Mouse (Mus musculus) erythroid progenitor cell, adult 5-6 weeks (primary cell): Measurements from ENCODE around the gene Nsun3. TPM values are rescaled to one million over a fixed set of nuclear protein-coding genes. Genes with fewer than 3 reads are reported as not detected.
"Not testable (repeated sequence)": the region's sequence is repeated elsewhere in the genome, so short reads cannot be mapped to it uniquely, and the experiment has no call there.

Experiments used
- ATAC-seq: replicated peaks from 2 replicates; pipeline ENCODE4 v1.8.0; 2016; ENCODE audit warnings: moderate number of reproducible peaks, mild to moderate bottlenecking, moderate TSS enrichment, inconsistent platforms; ENCODE audit not compliant: poor library complexity, low FRiP score, severe bottlenecking
- total RNA-seq, 2 experiments: library from RNA; stranded (forward) in 1 of 2; stranded (reverse) in 1 of 2; fragments of 150-400 nt in 1 of 2; fragments of 186-747, 209-891 nt in 1 of 2; gene quantifications; 2 replicates each; pipeline versions ENCODE4 v1.2.3 to v1.2.4; 2015 to 2017; ENCODE audit warnings: low replicate concordance in 2 of 2

The Nsun3 gene
- total RNA-seq, 2 experiments from 2014 or later, result 7.9 to 9.6 TPM

GRCm38 (mm10) chr16:62755307-62755706, 31.3 kb downstream of the Nsun3 start:
- ATAC-seq, result no peak

GRCm38 (mm10) chr16:62753597-62753996, 33.0 kb downstream of the Nsun3 start:
- no peak for ATAC-seq

- no peak for ATAC-seq
Measured at GRCm38 (mm10) chr16:62753079-62753478, 33.5 kb downstream of the Nsun3 start.

- ATAC-seq, result no peak
Measured at GRCm38 (mm10) chr16:62745875-62746274, 40.7 kb downstream of the Nsun3 start.

DNA sequence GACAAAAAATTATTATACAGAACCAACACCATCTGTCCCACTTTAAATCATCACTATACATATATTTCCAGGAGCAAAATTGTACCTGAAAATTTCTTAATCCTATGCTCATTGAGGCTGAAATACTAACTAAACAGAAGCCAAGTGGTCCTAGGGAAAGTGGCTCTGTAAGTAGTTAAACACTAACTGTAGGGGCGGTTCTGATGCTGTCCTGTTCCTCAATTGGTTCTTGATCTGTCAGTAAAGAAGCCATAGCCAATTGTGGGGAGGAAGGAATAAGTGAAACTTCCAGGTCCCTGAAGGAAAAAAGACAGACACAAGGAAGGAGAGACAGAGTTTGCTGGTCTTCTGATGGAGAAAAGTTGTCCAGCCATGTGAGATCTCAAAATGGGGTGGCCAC, 52.3 kb downstream of the Nsun3 start:
- ATAC-seq, result no peak

DNA sequence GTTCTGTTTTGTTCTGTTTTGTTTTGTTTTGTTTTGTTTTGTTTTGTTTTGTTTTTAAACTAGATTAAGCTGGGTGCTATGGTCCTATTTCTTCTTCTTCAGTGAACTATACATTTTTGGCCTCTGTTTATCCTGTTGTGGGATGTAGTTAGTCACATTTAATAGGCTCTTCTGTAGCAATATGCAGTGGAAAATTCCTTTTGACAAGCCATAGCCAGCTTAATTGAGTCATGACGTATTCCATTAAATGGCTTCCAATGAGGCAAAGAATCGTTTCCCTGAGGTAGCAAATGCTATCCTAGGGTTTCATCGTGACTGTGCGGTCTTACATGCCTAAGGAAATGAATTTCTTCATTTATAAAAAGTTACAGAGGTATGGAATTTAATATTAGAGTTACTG, 56.3 kb downstream of the Nsun3 start:
- ATAC-seq, result no peak

DNA sequence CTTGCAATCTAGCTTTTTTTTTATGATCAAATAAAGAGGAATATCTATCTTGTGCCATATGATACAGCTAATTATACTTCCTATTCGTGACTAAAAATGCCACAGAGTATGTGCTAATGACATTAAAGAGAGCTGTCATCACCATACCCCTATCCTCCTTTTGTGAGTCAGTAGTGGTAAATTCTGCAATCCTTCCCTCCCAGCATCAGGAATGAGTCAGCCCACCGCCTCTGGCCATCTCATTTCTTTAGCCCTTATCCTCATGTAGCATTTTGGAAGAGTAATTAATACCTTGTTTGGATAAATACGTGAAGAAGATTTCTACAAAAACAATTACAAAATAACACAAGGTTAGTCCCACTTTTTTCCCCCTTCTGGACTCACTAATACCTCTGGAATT, 56.8 kb downstream of the Nsun3 start:
- ATAC-seq, result no peak

DNA sequence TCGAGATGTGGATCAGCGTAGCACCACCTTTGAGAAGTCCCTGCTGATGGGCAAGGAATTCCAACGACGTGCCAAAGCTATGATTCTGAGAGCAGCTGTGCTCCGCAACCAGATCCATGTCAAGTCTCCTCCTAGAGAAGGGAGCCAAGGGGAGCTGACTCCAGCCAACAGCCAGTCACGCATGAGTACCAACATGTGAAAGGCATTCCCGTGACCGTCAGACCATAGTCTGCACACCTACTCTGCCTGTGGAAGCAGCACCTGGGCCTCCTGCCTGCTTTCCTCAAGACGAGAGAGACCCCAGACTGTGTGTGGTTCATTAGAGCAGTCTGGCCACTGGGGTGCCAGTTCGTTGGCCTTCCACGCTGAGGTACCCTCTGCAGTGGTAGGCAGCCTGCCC, 68.4 kb downstream of the Nsun3 start:
- not testable (repeated sequence) for ATAC-seq

- ATAC-seq, result no peak
Measured at GRCm38 (mm10) chr16:62690436-62690835, 96.2 kb downstream of the Nsun3 start.

- ATAC-seq, result no peak
Measured at GRCm38 (mm10) chr16:62686073-62686472, 100.5 kb downstream of the Nsun3 start.

DNA sequence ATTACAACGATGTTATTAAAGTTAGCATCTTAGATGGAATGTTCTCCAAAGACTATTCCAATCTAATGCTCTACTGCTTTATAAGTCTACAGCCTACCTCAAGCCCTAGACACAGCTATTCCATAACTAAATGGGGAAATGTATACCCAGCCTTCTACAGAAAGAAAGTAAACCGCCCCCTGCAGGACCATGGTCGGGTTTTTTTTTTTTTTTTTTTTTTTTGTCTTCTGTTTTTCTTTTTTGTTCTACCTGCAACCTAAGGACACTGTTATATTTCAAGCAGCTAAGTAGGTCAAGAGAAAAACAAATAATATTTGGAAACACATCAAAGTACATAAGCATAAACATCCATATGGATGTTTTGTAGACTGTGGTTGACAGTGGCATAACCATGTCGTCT, 101.1 kb downstream of the Nsun3 start:
- ATAC-seq, result no peak

Other genes with a start within 250 kb of the Nsun3 start
- gene Stx19, start 27.9 kb upstream of the Nsun3 start, total RNA-seq (2015; ENCODE audit: low replicate concordance), result not detected in 2 replicates
- gene Stx19, start 27.9 kb upstream of the Nsun3 start, total RNA-seq (2017; ENCODE audit: low replicate concordance), result not detected in 2 replicates
- 0.72 and 3.8 TPM in 2 replicates for gene Arl13b, start 60.2 kb upstream of the Nsun3 start, total RNA-seq (2015; ENCODE audit: low replicate concordance)
- gene Arl13b, start 60.2 kb upstream of the Nsun3 start, total RNA-seq (2017; ENCODE audit: low replicate concordance), result 1.5 and 5.7 TPM in 2 replicates
- gene Pros1, start 67.5 kb upstream of the Nsun3 start, total RNA-seq (2015; ENCODE audit: low replicate concordance), result 2.2 and 3.4 TPM in 2 replicates
- 2.8 and 3.0 TPM in 2 replicates for gene Pros1, start 67.5 kb upstream of the Nsun3 start, total RNA-seq (2017; ENCODE audit: low replicate concordance)